Comparison of ENCODE assay signal across 8 mouse cellular contexts in the genomic region with DNA sequence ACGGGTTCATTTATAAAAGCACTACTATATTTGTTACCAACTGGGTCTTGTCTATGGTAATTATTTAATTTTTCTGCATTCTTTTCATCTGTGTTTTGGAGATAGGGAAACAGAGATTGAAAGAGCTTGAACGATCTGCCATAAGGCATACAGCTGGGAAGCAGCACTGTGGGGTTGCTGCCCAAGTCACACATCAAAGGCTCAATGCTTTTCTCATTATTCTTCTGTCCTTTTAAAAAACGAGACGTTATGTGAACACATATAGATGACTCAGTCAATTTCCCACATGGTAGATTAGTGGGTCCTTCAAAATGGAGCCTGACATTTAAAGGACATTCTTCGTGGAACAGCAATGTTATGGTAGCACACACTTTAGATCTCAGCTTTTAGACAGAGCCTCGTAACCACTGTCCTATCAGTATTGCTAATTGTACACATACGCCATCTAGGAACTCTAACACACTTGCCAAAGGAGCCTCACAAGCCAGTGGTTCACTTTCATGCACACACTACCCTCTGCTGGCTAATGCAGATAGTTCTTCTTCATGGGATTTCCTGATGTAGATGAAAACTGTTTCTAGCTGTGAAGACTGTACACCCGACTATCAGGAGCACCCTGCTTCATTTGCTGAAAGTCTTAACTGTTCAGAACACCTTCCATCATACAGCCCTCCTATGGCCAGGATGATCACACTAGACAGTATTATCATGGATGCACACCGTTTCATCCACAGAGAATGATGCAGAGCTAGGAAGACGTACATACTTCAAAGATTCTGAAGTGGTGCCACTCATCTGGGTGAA.
A peak's percentile ranks its signal among the peaks of the same experiment; 100 is the strongest.
DNase-seq lines count a peak whose midpoint lies in the region; ATAC-seq and TF ChIP-seq lines count a peak whose summit lies in the region.
"Had no signal": no experiment of that assay in that cellular context is flagged by ENCODE, and none has a peak within 500 bp of the region (broad histone marks: within the 10 kb centered on the region; RNA-seq: fewer than 3 reads in every experiment).

No protein-coding gene starts in this region.

- H3K27me3 ChIP-seq in limb, embryonic 11.5 days (ENCODE audit: control insufficient read depth, insufficient read depth, low read length): no peaks in the 10 kb centered on the region
- H3K27me3 ChIP-seq in limb, embryonic 10.5 days (ENCODE audit: low read depth, poor library complexity, severe bottlenecking): no peaks in the 10 kb centered on the region
- no peaks in the 10 kb centered on the region for H3K27me3 ChIP-seq in midbrain, postnatal 0 days (ENCODE audit: insufficient read depth, low read length)
- H3K27me3 ChIP-seq: embryonic facial prominence, embryonic 15.5 days had no signal

- H3K4me2 ChIP-seq in limb, embryonic 11.5 days (ENCODE audit: low read depth, severe bottlenecking): no peak overlapping the region
- no peak overlapping the region for H3K4me2 ChIP-seq in midbrain, postnatal 0 days (ENCODE audit: low read depth, low read length, poor library complexity, severe bottlenecking)
- H3K4me2 ChIP-seq: embryonic facial prominence, embryonic 15.5 days had no signal

- 0 out of 2 replicates have a peak, but pooled peaks cover 3% of the 10 kb centered on the region for H3K4me1 ChIP-seq in limb, embryonic 11.5 days (ENCODE audit: control insufficient read depth, insufficient read depth, low read length)
- H3K4me1 ChIP-seq in limb, embryonic 10.5 days: 0 out of 2 replicates have a peak, but pooled peaks cover 2% of the 10 kb centered on the region
- H3K4me1 ChIP-seq in midbrain, postnatal 0 days (ENCODE audit: insufficient read depth, low read length): no peaks in the 10 kb centered on the region
- H3K4me1 ChIP-seq: embryonic facial prominence, embryonic 15.5 days had no signal

- H3K4me3 ChIP-seq in limb, embryonic 11.5 days (ENCODE audit: low read depth, low read length): no peak overlapping the region
- H3K4me3 ChIP-seq in limb, embryonic 10.5 days: no peak overlapping the region
- H3K4me3 ChIP-seq in midbrain, postnatal 0 days (ENCODE audit: low read depth, low read length): no peak overlapping the region
- H3K4me3 ChIP-seq: embryonic facial prominence, embryonic 15.5 days had no signal

- H3K27ac ChIP-seq in limb, embryonic 11.5 days (replicated peaks; ENCODE audit: low read depth, low read length): no peak overlapping the region
- no peak overlapping the region for H3K27ac ChIP-seq in limb, embryonic 10.5 days
- H3K27ac ChIP-seq in midbrain, postnatal 0 days (ENCODE audit: low read depth, low read length): no peak overlapping the region
- H3K27ac ChIP-seq: embryonic facial prominence, embryonic 15.5 days had no signal

- TF ChIP-seq CTCF in midbrain, postnatal 0 days (IDR thresholded peaks at IDR 0.05): peak; percentile 86

- no peaks in the 10 kb centered on the region for H3K9me3 ChIP-seq in limb, embryonic 11.5 days (ENCODE audit: control insufficient read depth, low read length)
- no peaks in the 10 kb centered on the region for H3K9me3 ChIP-seq in limb, embryonic 10.5 days (replicated peaks)
- H3K9me3 ChIP-seq in midbrain, postnatal 0 days (ENCODE audit: low read length): no peaks in the 10 kb centered on the region
- H3K9me3 ChIP-seq: embryonic facial prominence, embryonic 15.5 days had no signal

- H3K9ac ChIP-seq in limb, embryonic 11.5 days (ENCODE audit: low read length): no peak overlapping the region
- H3K9ac ChIP-seq in midbrain, postnatal 0 days (replicated peaks; ENCODE audit: low read length, poor library complexity, severe bottlenecking): no peak overlapping the region
- H3K9ac ChIP-seq: embryonic facial prominence, embryonic 15.5 days had no signal

- 60% methylated on average over 10 of the region's 10 CpGs for WGBS in limb, embryonic 11.5 days
- WGBS in limb, embryonic 10.5 days: 69% methylated on average over 10 of the region's 10 CpGs
- WGBS in midbrain, postnatal 0 days: 69% methylated on average over 10 of the region's 10 CpGs

- peak; percentile 35 for DNase-seq in limb, embryonic 11.5 days (ENCODE audit: low spot score)
- DNase-seq in limb, embryonic 10.5 days (ENCODE audit: low spot score): no peak
- DNase-seq in T-cell, adult 2 months (ENCODE audit: low spot score): peak; percentile 51
- peak; percentile 9 for DNase-seq in fibroblast of lung, adult 2 months (ENCODE audit: low read depth)
- peak; percentile 47 to 52 for DNase-seq in layer of hippocampus, adult 8-10 months (ENCODE audit: low spot score in 2 of 2)
- DNase-seq in midbrain, postnatal 0 days (ENCODE audit: low spot score): peak; percentile 75
- DNase-seq in natural killer cell, adult 2 months (ENCODE audit: low spot score in 2 of 2): no peak

- H3K36me3 ChIP-seq in limb, embryonic 11.5 days (ENCODE audit: control insufficient read depth, insufficient read depth, low read length): peaks cover 2% of the 10 kb centered on the region; the same call in 1 of the 2 replicates
- peaks cover 62% of the 10 kb centered on the region for H3K36me3 ChIP-seq in limb, embryonic 10.5 days
- H3K36me3 ChIP-seq in midbrain, postnatal 0 days (ENCODE audit: insufficient read depth, low read length): peaks cover 12% of the 10 kb centered on the region; the same call in 1 of the 2 replicates

- ATAC-seq in limb, embryonic 11.5 days (ENCODE audit: insufficient number of reproducible peaks, low FRiP score, low TSS enrichment, low read depth): peak; percentile 51; the same call in 1 of the 2 replicates
- peak; percentile 86 for ATAC-seq in midbrain, postnatal 0 days (ENCODE audit: low FRiP score)

Comparison
In these comparisons a context has a peak if more than half of its experiments do, and no peak if none do; other contexts are left out.
1. DNase-seq: peak in limb, embryonic 11.5 days (single experiment), T-cell, adult 2 months (single experiment), fibroblast of lung, adult 2 months (single experiment), layer of hippocampus, adult 8-10 months (2 of 2) and midbrain, postnatal 0 days (single experiment); none in limb, embryonic 10.5 days (single experiment) and natural killer cell, adult 2 months (0 of 2).